Mouse (Mus musculus) limb, embryonic 14.5 days (tissue): ENCODE measurements around the gene Mlph. TPM values are rescaled to one million over a fixed set of nuclear protein-coding genes. Genes with fewer than 3 reads are reported as not detected.

Experiments
- ATAC-seq: fragments of 200-750 bp; cut with Nextera tagmentation; 2 replicates; pipeline ENCODE4 v1.8.0; 2017; ENCODE audit warnings: low read depth, moderate number of reproducible peaks, moderate TSS enrichment; ENCODE audit not compliant: low FRiP score
- DNase-seq: peaks from one replicate; pipeline ENCODE4 v3.0.0-alpha.2; 2015; ENCODE audit warnings: low spot score
- H3K27ac ChIP-seq: fragments of 300-500 bp; sonication (generic); replicated peaks from 2 replicates; pipeline ENCODE4 v1.5.1; 2014; ENCODE audit warnings: low read depth, mild to moderate bottlenecking, low read length, moderate library complexity, mixed read lengths
- H3K27me3 ChIP-seq: fragments of 300-500 bp; sonication (generic); 2 replicates; pipeline ENCODE4 v1.6.1; 2014; ENCODE audit warnings: low read length, mixed read lengths; ENCODE audit not compliant: control insufficient read depth, insufficient read depth
- H3K36me3 ChIP-seq: fragments of 300-500 bp; sonication (generic); 2 replicates; pipeline ENCODE4 v1.6.1; 2014; ENCODE audit warnings: mild to moderate bottlenecking, low read length, moderate library complexity, mixed read lengths; ENCODE audit not compliant: control insufficient read depth, insufficient read depth
- H3K4me1 ChIP-seq: fragments of 300-500 bp; sonication (generic); 2 replicates; pipeline ENCODE4 v1.6.1; 2014; ENCODE audit warnings: antibody characterized with exemption, low read length, mixed read lengths; ENCODE audit not compliant: control insufficient read depth, insufficient read depth
- H3K4me2 ChIP-seq: fragments of 300-500 bp; sonication (generic); replicated peaks from 2 replicates; pipeline ENCODE4 v1.6.1; 2014; ENCODE audit warnings: low read depth, mild to moderate bottlenecking, low read length, moderate library complexity; ENCODE audit not compliant: severe bottlenecking
- H3K4me3 ChIP-seq: fragments of 300-500 bp; sonication (generic); replicated peaks from 2 replicates; pipeline ENCODE4 v1.5.1; 2014; ENCODE audit warnings: low read length
- H3K9ac ChIP-seq: fragments of 300-500 bp; sonication (generic); 2 replicates; pipeline ENCODE4 v1.6.1; 2014; ENCODE audit warnings: mild to moderate bottlenecking, low read depth, low read length, moderate library complexity; ENCODE audit not compliant: severe bottlenecking
- H3K9me3 ChIP-seq: fragments of 300-500 bp; sonication (generic); 2 replicates; pipeline ENCODE4 v1.6.1; 2016; ENCODE audit warnings: low read length; ENCODE audit not compliant: control insufficient read depth
- POLR2A ChIP-seq: fragments of 200-500 bp; IDR thresholded peaks from 2 replicates; pipeline ENCODE4 v1.8.0; 2012; ENCODE audit warnings: inconsistent platforms, mild to moderate bottlenecking, moderate library complexity, borderline replicate concordance; ENCODE audit not compliant: insufficient read depth, insufficient read length; ENCODE audit errors: extremely low read depth
- WGBS: fragments of 180-500 bp; shearing (Covaris S2); extraction: QIAGEN DNeasy Blood & Tissue Kit; methylation state at CpG from one replicate; pipeline ENCODE4 v1.1.7; 2014; 5-methylcytosine and 5-hydroxymethylcytosine counted together
- polyA plus RNA-seq, 2 experiments: library from polyadenylated mRNA; depleted of rRNA in 1 of 2; stranded (reverse) in 1 of 2; unstranded in 1 of 2; fragments of >200 nt; fragmentation: Nextera tagmentation in 1 of 2; extraction: Ambion mirVana in 1 of 2; gene quantifications; 2 replicates each; pipeline versions ENCODE4 v1.2.1 to v1.2.3; 2012 to 2014

Mlph gene
- polyA plus RNA-seq, 2 experiments, result 1.3 to 1.5 TPM

GRCm38 (mm10) chr1:90953688-90954087 lies 38.8 kb downstream of the Mlph start:
- no peak for DNase-seq
- ATAC-seq, result no peak
- no peak for TF ChIP-seq POLR2A
- Histone ChIP-seq H3K36me3 (no peaks in the 10 kb centered on the region), H3K27ac (no peak overlapping the region), H3K27me3 (no peaks in the 10 kb centered on the region), H3K4me1 (no peaks in the 10 kb centered on the region), H3K4me3 (no peak overlapping the region), H3K4me2 (no peak overlapping the region), H3K9me3 (no peaks in the 10 kb centered on the region), H3K9ac (no peak overlapping the region)
- 51% methylated on average over 11 of the region's 11 CpGs for WGBS

- Histone ChIP-seq H3K27ac (no peak overlapping the region), H3K4me1 (no peaks in the 10 kb centered on the region), H3K27me3 (no peaks in the 10 kb centered on the region), H3K36me3 (no peaks in the 10 kb centered on the region), H3K4me2 (no peak overlapping the region), H3K9ac (no peak overlapping the region), H3K4me3 (no peak overlapping the region), H3K9me3 (no peaks in the 10 kb centered on the region)
- no peak for TF ChIP-seq POLR2A
- WGBS, result 20% methylated on average over 6 of the region's 7 CpGs
- DNase-seq (peak; percentile 82), ATAC-seq (peak; percentile 82; the same call in 1 of the 2 replicates)
Observed at GRCm38 (mm10) chr1:90956245-90957096, 41.6 kb downstream of the Mlph start.

GRCm38 (mm10) chr1:90962526-90962925 lies 47.6 kb downstream of the Mlph start:
- WGBS, result 53% methylated on average over 4 of the region's 4 CpGs
- Histone ChIP-seq H3K4me2 (no peak overlapping the region), H3K4me1 (no peaks in the 10 kb centered on the region; the same call in 1 of the 2 replicates), H3K4me3 (no peak overlapping the region), H3K9ac (no peak overlapping the region), H3K9me3 (no peaks in the 10 kb centered on the region), H3K27me3 (no peaks in the 10 kb centered on the region), H3K27ac (no peak overlapping the region), H3K36me3 (no peaks in the 10 kb centered on the region)
- DNase-seq (no peak), ATAC-seq (no peak)
- TF ChIP-seq POLR2A, result no peak

- WGBS, result 12% methylated on average over 3 of the region's 3 CpGs
- ATAC-seq, result no peak
- peak; percentile 47 for DNase-seq
Observed at GRCm38 (mm10) chr1:90962994-90963393, 48.1 kb downstream of the Mlph start.

GRCm38 (mm10) chr1:90967583-90967982 lies 52.7 kb downstream of the Mlph start:
- no peaks in the 10 kb centered on the region for H3K9me3 ChIP-seq
- H3K4me3 ChIP-seq, result no peak overlapping the region
- no peak for ATAC-seq
- H3K36me3 ChIP-seq, result no peaks in the 10 kb centered on the region
- H3K27me3 ChIP-seq, result no peaks in the 10 kb centered on the region
- H3K4me1 ChIP-seq, result peaks cover 5% of the 10 kb centered on the region; the same call in 1 of the 2 replicates
- no peak overlapping the region for H3K4me2 ChIP-seq
- no peak for DNase-seq
- H3K9ac ChIP-seq, result no peak overlapping the region
- WGBS, result 75% methylated on average over 7 of the region's 7 CpGs
- TF ChIP-seq POLR2A, result no peak
- no peak overlapping the region for H3K27ac ChIP-seq

More at GRCm38 (mm10) chr1:90962994-90963393, 48.1 kb downstream of the Mlph start:
- Histone ChIP-seq H3K36me3 (no peaks in the 10 kb centered on the region), H3K27me3 (no peaks in the 10 kb centered on the region), H3K9me3 (no peaks in the 10 kb centered on the region), H3K27ac (no peak overlapping the region), H3K4me3 (no peak overlapping the region), H3K4me1 (no peaks in the 10 kb centered on the region; the same call in 1 of the 2 replicates), H3K4me2 (no peak overlapping the region), H3K9ac (no peak overlapping the region)
- no peak for TF ChIP-seq POLR2A
